Mouse (Mus musculus) common myeloid progenitor, adult 5-6 weeks (primary cell): ENCODE data around the gene Gm32687. TPM values are rescaled to one million over a fixed set of nuclear protein-coding genes. Genes with fewer than 3 reads are reported as not detected.
"Not testable (repeated sequence)": the region's sequence is repeated elsewhere in the genome, so short reads cannot be mapped to it uniquely, and the experiment has no call there.

Source experiments
- ATAC-seq: replicated peaks from 2 replicates; pipeline ENCODE4 v1.8.0; 2016; ENCODE audit warnings: low read depth, mild to moderate bottlenecking, moderate TSS enrichment, inconsistent platforms; ENCODE audit not compliant: poor library complexity, severe bottlenecking
- total RNA-seq: library from RNA; stranded (forward); fragments of 200-1000, 187-1606 nt; gene quantifications from 2 replicates; pipeline ENCODE4 v1.2.3, GENCODE M21; 2017

Gm32687 gene
- total RNA-seq: 3.9 and 7.3 TPM in 2 replicates

DNA sequence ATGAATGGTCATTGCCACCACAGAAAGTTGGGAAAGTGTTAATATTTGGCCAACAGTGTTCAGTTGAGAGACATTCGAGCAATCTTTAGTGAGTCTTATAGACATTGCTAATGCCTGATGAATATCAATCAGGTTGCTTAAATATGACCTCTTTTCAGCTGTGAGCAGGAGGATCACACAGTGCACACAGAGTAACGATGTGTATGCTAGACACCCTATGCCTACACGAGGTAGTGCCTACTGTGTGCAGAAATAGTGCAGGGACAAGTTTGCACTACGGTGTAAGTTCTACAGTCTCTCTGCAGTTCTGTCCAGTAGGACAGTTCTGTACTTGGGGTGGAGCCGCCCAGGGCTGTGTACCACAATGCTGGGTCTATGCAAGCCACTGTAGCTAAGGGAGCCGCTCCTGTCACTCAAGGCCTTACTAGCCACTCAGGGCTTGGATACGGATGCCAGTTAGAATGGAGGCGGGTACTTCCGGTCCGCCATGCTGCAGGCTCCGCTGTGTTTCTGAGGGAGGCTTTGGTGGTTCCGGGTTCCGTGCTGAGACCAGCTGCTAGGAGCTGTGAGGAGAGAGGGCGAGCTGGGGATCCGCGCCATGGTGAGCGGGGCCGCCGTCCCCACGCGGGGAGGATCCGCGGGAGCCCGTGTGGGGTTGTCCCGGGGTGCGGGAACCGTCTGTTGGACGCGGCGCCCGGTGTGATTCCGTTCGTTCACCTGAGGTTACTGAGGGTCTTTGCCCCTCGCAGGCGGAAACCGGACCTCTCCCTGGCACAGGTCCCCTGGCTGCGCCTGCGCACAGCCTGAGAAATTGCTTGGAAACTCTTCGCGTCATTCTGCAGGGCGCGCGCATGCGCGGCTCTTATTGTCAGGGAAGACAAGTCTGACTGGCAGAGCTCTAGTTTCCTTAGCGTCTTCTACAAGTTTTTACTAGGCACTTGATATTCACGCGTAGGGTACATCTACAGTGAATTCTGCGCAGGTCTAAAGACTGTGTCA lies at the start of gene Gm32687:
TSS of gene Gm32687 (plus strand) at position 526 of the 999 bp plus-strand sequence.
- peak; percentile 99 for ATAC-seq

GRCm38 (mm10) chr10:81846219-81846618 lies 17.5 kb upstream of the Gm32687 start:
- not testable (repeated sequence) for ATAC-seq

DNA sequence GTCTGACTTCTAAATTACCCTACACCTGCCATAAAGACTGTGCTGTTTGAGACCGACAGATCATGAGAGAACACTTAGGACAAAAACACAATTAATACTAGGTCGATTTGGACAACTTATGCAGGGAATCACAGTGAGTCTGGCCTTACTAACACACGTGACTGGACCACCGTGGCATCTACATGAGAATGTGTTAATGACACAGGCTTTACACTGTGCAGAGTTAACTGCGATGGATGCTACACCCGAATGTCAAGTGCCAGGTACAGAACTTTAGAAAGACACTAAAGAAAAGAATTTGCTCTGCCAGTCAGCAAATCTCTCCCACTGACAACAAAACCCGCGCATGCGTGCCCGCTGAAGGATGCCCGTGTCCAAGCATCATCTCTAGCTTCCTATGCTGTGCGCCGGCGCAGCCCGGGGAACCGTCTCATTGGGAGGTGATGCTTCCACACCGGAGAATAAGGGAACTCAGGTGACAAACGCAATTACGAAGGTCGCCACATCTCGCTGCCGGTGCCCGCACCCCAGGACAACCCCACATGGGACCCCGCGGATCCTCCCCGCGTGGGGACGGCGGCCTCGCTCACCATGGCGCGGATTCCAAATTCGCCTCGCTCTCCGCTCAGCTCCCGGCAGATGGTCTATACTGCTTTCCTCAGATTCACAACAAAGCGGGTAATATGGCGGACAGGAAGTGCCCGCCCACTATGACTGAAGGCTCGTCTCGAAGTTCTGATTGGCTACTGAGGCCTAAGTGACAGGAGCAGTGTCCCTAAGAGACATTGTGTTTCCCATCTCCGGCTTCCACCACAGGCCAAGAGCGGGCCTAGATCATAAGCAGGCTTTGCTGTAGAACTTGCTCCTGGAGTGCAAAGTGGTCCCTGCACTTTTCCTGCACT lies 66.4 kb downstream of the Gm32687 start, which contains the start of gene Zfp781:
TSS of gene Zfp781 (minus strand) at position 639 of the 902 bp plus-strand sequence.
- peak; percentile 93 for ATAC-seq

Other genes starting within 250 kb of the Gm32687 start
- 3.7 and 5.2 TPM in 2 replicates for gene Sirt6, start 236.1 kb upstream of the Gm32687 start, total RNA-seq
- gene Ankrd24, start 235.4 kb upstream of the Gm32687 start, total RNA-seq: 8.1 and 10.6 TPM in 2 replicates
- gene Gm10778, start 214.9 kb upstream of the Gm32687 start, total RNA-seq: 3.6 and 5.5 TPM in 2 replicates
- 20.1 and 22.7 TPM in 2 replicates for gene Zfp433, start 159.1 kb upstream of the Gm32687 start, total RNA-seq
- 1.2 and 4.0 TPM in 2 replicates for gene Gm3055, start 92.8 kb upstream of the Gm32687 start, total RNA-seq
- 2.3 TPM in 1 of 2 replicates, not detected in the other for gene Gm4767, start 51.7 kb upstream of the Gm32687 start, total RNA-seq
- gene Zfp781, start 66.5 kb downstream of the Gm32687 start, total RNA-seq: 0.55 TPM in 1 of 2 replicates, not detected in the other
- 6.1 and 9.4 TPM in 2 replicates for gene Zfp873, start 184.2 kb downstream of the Gm32687 start, total RNA-seq
- 0.55 TPM in 1 of 2 replicates, not detected in the other for gene BC024063, start 219.4 kb downstream of the Gm32687 start, total RNA-seq